Mouse (Mus musculus) left cerebral cortex, adult 9 months (tissue): ENCODE measurements around the gene Bhlha15.

Experiments
- DNase-seq, 2 experiments: peaks; one replicate each; pipeline ENCODE4 v3.0.0; 2022; ENCODE audit warnings: low spot score in 2 of 2

Gene Bhlha15

DNA sequence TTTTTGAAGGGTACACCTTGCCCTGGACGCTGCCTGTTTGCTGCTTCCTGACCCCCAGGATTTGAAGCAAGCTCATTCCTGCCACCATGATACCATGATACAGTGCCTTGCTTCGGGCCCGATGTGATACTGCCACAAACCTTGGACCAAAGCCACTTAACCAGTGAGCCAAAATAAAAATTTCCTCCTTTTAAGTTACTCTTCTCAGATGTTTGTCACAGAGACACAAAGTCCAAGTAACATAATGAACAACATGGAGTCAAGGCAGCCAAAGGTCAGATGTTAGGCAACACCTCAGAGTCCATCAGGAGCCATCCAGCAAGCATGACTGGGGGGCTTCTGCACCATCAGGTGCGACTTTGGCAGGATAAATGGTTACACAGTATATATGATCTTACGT, 42.4 kb downstream of the Bhlha15 start:
- DNase-seq: no peak

DNA sequence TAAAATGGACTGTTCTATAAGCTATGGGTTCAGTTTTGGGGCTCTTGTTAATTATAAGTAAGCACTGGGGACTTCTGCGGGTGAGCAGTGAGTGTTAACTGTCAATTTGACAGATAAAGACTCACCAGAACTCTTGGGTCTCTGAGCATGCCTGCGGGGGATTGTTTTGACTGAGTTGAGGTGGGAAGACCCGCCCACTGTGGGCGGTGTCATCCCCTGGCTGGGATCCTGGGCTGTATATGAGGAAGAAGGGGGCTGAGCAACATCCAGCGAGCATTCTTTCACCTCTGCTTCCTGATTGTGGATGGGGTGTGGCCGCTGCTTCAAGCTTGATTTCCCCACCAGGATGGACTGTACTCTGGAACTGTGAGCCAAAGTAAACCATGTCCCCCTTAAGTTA, 44.1 kb downstream of the Bhlha15 start:
- no peak for DNase-seq

DNA sequence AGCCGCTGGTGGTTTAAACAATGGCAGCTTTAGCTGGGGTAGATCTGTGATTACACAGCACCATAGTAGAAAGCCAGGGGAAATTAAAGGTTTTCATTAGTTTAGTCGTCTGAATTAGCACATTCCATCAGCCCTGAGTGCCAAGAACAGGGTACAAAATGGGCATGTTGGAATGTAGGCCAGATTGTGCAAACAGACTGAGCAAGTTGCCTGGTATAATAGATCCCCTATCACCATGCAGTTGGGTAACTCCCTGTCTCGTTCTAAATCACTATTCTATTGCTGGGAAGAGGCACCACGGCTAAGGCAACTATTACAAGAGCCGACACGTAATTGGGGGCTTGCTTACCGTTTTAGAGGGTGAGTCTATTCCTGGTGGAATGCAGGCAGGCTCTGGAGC, 44.6 kb downstream of the Bhlha15 start:
- no peak for DNase-seq

DNA sequence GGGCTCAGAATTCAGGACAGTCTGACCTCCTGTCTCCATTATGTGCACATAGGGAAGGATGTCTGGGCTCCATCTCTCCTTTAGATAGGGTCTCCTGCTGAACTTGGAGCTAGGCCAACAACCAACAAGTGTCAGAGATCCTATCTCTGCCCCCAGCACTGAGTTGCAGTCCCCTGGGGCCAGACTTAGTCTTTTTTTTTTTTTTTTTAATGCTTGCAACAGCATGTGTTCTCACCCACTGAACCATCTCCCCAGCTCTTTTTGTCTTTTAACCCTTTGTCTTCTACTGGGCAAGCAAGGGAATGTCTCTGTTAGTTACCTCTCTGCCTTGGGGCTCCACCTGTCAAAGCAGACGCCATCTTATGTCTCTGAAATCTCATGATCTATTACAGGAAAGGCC, 48.9 kb downstream of the Bhlha15 start:
- no peak for DNase-seq
